Mouse (Mus musculus): ENCODE measurements around the gene Lingo2.

DNA sequence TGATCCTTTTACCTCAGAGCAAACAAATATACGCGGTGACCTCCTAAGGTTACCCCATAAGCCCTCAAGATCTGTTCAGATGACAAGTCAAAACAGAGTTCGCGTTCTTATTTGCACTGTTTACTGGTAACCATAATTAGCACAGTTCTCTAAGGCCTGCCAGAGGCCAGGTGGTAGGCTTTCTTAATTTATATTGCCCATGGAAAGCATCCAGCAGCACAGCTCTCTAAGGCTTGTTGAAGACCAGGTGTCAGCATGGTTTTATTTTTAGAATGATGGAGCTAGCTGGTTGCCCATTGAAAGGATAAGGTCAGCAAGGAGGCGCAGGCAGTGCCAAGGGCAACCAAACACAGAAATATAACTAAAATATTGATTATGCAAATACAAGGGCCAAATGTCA lies 1190.4 kb downstream of the Lingo2 start:
- no peak for TF ChIP-seq POLR2A (IDR thresholded peaks at IDR 0.05; ENCODE audit: extremely low read depth, insufficient read depth, low read length)
- TF ChIP-seq CTCF (IDR thresholded peaks at IDR 0.05; ENCODE audit: low read depth, low read length) = no peak

All from liver, adult 2 months (tissue).